7 mouse cellular contexts compared by ENCODE assay signal in genomic region chr10:111505406-111505805, GRCm38 (mm10). TPM values are rescaled to one million over a fixed set of nuclear protein-coding genes. Genes with fewer than 3 reads are reported as not detected.
DNase-seq lines count a peak whose midpoint lies in the region; ATAC-seq and TF ChIP-seq lines count a peak whose summit lies in the region.

No protein-coding gene starts in this region.

- no peaks in the 10 kb centered on the region for H3K36me3 ChIP-seq in embryonic facial prominence, embryonic 11.5 days (replicated peaks; ENCODE audit: control insufficient read depth, insufficient read depth, low read depth, low read length)
- no peaks in the 10 kb centered on the region for H3K36me3 ChIP-seq in hindbrain, embryonic 15.5 days
- H3K36me3 ChIP-seq in myocyte (ENCODE audit: control insufficient read depth, insufficient read depth), result peaks cover 4% of the 10 kb centered on the region

- peak in 1 of 2 experiments; percentile 7 for DNase-seq in layer of hippocampus, adult 2 months (ENCODE audit: low spot score in 2 of 2)
- no peak for DNase-seq in layer of hippocampus, postnatal 10 days (ENCODE audit: low spot score in 2 of 2)
- DNase-seq in embryonic facial prominence, embryonic 11.5 days (ENCODE audit: low spot score), result no peak
- no peak for DNase-seq in layer of hippocampus, adult 9-11 months

- 49% methylated on average over 7 of the region's 7 CpGs for WGBS in embryonic facial prominence, embryonic 11.5 days
- WGBS in hindbrain, embryonic 15.5 days, result 60% methylated on average over 7 of the region's 7 CpGs

- no peak for TF ChIP-seq CTCF in layer of hippocampus, adult 2 months (conservative IDR thresholded peaks at IDR 0.05)

- no peaks in the 10 kb centered on the region for H3K27me3 ChIP-seq in embryonic facial prominence, embryonic 11.5 days (ENCODE audit: control insufficient read depth, insufficient read depth, low read length)
- H3K27me3 ChIP-seq in hindbrain, embryonic 15.5 days, result no peaks in the 10 kb centered on the region
- H3K27me3 ChIP-seq in myocyte (ENCODE audit: control insufficient read depth, insufficient read depth, insufficient read length), result no peaks in the 10 kb centered on the region

- no peak for TF ChIP-seq POLR2A in myocyte (IDR thresholded peaks at IDR 0.05; ENCODE audit: insufficient read length, low read depth)

- H3K4me1 ChIP-seq in embryonic facial prominence, embryonic 11.5 days (ENCODE audit: control insufficient read depth, insufficient read depth, low read length), result no peaks in the 10 kb centered on the region
- H3K4me1 ChIP-seq in hindbrain, embryonic 15.5 days (replicated peaks), result peaks cover 39% of the 10 kb centered on the region

- no peaks in the 10 kb centered on the region for H3K9me3 ChIP-seq in embryonic facial prominence, embryonic 11.5 days (replicated peaks; ENCODE audit: control insufficient read depth, low read length)
- H3K9me3 ChIP-seq in hindbrain, embryonic 15.5 days, result no peaks in the 10 kb centered on the region

- peaks cover 33% of the 10 kb centered on the region for H3K79me2 ChIP-seq in myocyte (ENCODE audit: control insufficient read depth, insufficient read depth)

- no peak overlapping the region for H3K4me3 ChIP-seq in layer of hippocampus, adult 2 months
- no peak overlapping the region for H3K4me3 ChIP-seq in embryonic facial prominence, embryonic 11.5 days (ENCODE audit: low read depth, low read length)
- no peak overlapping the region for H3K4me3 ChIP-seq in hindbrain, embryonic 15.5 days
- H3K4me3 ChIP-seq in myocyte, result peak overlapping the region; percentile 99

- H3K9ac ChIP-seq in embryonic facial prominence, embryonic 11.5 days (replicated peaks; ENCODE audit: low read length), result no peak overlapping the region
- no peak overlapping the region for H3K9ac ChIP-seq in hindbrain, embryonic 15.5 days

- H3K4me2 ChIP-seq in embryonic facial prominence, embryonic 11.5 days (ENCODE audit: low read depth, low read length), result peak overlapping the region; percentile 56; the same call in 1 of the 2 replicates
- peak overlapping the region; percentile 96 for H3K4me2 ChIP-seq in hindbrain, embryonic 15.5 days
- peak overlapping the region; percentile 81 for H3K4me2 ChIP-seq in myocyte (ENCODE audit: low read depth)

- peak overlapping the region; percentile 82; the same call in 1 of the 2 replicates for H3K27ac ChIP-seq in layer of hippocampus, adult 2 months
- no peak overlapping the region for H3K27ac ChIP-seq in embryonic facial prominence, embryonic 11.5 days (replicated peaks; ENCODE audit: low read depth, low read length)
- no peak overlapping the region; the same call in 1 of the 2 replicates for H3K27ac ChIP-seq in hindbrain, embryonic 15.5 days (replicated peaks)

- no peak overlapping the region for H3ac ChIP-seq in myocyte (ENCODE audit: control insufficient read depth, insufficient read length)

- ATAC-seq in embryonic facial prominence, embryonic 11.5 days (replicated peaks; ENCODE audit: insufficient number of reproducible peaks, low FRiP score, low TSS enrichment, low read depth), result no peak
- no peak for ATAC-seq in hindbrain, embryonic 15.5 days (ENCODE audit: low FRiP score, low read depth)
- no peak for ATAC-seq in megakaryocyte progenitor cell, adult 5-6 weeks (replicated peaks; ENCODE audit: poor library complexity)

TF ChIP-seq in myocyte, 11 proteins besides CTCF, POLR2A, EP300 and RAD21:
- no peak for TF ChIP-seq E2F4 (IDR thresholded peaks at IDR 0.05; ENCODE audit: insufficient read depth)
- TF ChIP-seq MYOG (IDR thresholded peaks at IDR 0.05; ENCODE audit: control insufficient read depth in 1 of 3, insufficient read depth in 1 of 3, insufficient read length in 2 of 3, low read depth in 2 of 3), result no peak
- TF ChIP-seq POLR2AphosphoS2 (IDR thresholded peaks at IDR 0.05; ENCODE audit: insufficient read length, low read depth), result no peak
- no peak for TF ChIP-seq CEBPB (IDR thresholded peaks at IDR 0.05; ENCODE audit: insufficient read depth, poor library complexity, severe bottlenecking)
- TF ChIP-seq TCF12 (IDR thresholded peaks at IDR 0.05; ENCODE audit: insufficient read depth, poor library complexity, severe bottlenecking), result no peak
- TF ChIP-seq USF1 (IDR thresholded peaks at IDR 0.05; ENCODE audit: low read depth), result no peak

RNA-seq across cellular contexts. Expression of gene Phlda1, which starts 0.7 kb away (rescaled TPM):
- total RNA-seq in layer of hippocampus, adult 2 months (2021), result 10 to 100 TPM; 16.7 to 18.3 TPM
- total RNA-seq in layer of hippocampus, postnatal 10 days (2021), result 10 to 100 TPM; 23.1 to 23.5 TPM
- polyA plus RNA-seq in embryonic facial prominence, embryonic 11.5 days (2014; fragmentation: Nextera tagmentation; extraction: Ambion mirVana), result 25.6 and 26.9 TPM in 2 replicates
- polyA plus RNA-seq in hindbrain, embryonic 15.5 days (2015; fragmentation: Nextera tagmentation; extraction: Ambion mirVana), result 54.9 and 68.2 TPM in 2 replicates
- 56.1 TPM for polyA plus RNA-seq in myocyte (2012; fragmentation: generic; extraction: Trizol)
- 2.1 and 3.7 TPM in 2 replicates for total RNA-seq in megakaryocyte progenitor cell, adult 5-6 weeks (2015)
- 0.10 and 0.33 TPM in 2 replicates for total RNA-seq in megakaryocyte progenitor cell, adult 5-6 weeks (2017)

RNA-seq across cellular contexts. Expression of gene Nap1l1, which starts 32.4 kb away (rescaled TPM):
- 100 to 1,000 TPM; 157 to 162 TPM for total RNA-seq in layer of hippocampus, adult 2 months (2021)
- 100 to 1,000 TPM; 202 to 209 TPM for total RNA-seq in layer of hippocampus, postnatal 10 days (2021)
- polyA plus RNA-seq in embryonic facial prominence, embryonic 11.5 days (2014; fragmentation: Nextera tagmentation; extraction: Ambion mirVana), result 407 and 443 TPM in 2 replicates
- 164 and 175 TPM in 2 replicates for polyA plus RNA-seq in hindbrain, embryonic 15.5 days (2015; fragmentation: Nextera tagmentation; extraction: Ambion mirVana)
- 130 TPM for polyA plus RNA-seq in myocyte (2012; fragmentation: generic; extraction: Trizol)
- total RNA-seq in megakaryocyte progenitor cell, adult 5-6 weeks (2015), result 651 and 679 TPM in 2 replicates
- total RNA-seq in megakaryocyte progenitor cell, adult 5-6 weeks (2017), result 565 and 710 TPM in 2 replicates
